Mouse (Mus musculus): ENCODE results near the gene Elovl5.

DNA sequence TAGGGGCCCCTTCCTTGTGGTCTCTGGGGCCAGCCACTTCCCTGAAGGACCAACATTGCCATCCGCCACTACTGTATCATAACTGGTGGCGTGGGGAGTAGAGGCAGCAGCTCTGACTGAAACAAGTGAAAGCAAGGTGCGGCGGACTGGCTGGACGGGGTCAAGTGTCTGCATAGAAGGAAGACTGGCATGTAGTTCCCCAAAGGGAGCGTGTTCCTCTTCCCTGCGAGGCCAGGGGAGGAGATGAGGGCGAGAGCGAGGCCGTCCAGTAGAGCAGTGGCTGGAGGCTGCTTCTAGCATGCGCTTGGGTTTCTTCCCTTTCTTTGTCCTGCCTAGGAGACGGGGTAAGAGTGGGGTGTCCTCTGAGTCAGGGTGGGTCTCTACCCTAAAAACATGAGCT lies 42.6 kb downstream of the Elovl5 start:
- TF ChIP-seq POLR2A (IDR thresholded peaks at IDR 0.05; ENCODE audit: control insufficient read depth, extremely low read depth, insufficient read depth, low read length, poor library complexity) (no peak), CTCF (IDR thresholded peaks at IDR 0.05; ENCODE audit: borderline replicate concordance, control insufficient read depth, extremely low read depth, insufficient read depth, low read length, poor library complexity) (no peak)

Measured in thymus, adult 2 months (tissue).